Mouse (Mus musculus): ENCODE results near the gene Cope.

Cope gene

DNA sequence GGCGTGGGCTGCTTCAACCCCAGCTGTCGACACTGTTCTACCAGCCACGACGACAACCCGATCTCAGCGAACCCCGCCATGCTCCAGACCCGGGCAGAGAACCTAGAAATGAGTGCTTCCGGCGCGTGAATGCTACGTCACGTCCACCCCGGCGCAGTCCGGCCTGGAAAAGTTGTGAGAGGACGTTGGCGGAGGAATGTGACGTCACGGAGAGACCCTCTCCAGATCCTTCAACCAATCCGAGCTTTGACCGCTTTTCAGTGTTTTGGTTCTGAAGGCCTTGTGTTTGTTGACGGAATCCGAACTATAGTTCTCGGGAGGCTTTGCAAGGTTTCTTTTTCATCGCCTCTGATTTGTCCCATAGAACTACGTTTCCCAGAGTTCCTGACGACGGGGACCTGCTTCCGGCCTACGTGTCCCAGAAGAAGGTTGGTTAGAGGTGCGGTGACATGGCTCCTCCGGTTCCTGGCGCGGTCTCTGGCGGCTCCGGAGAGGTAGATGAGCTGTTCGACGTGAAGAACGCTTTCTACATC, at the start of gene Cope, which contains the start of gene Ddx49:
Gene Cope (plus strand): TSS at position 161 of the 533 bp plus-strand sequence.
Gene Ddx49 (minus strand): TSS at position 132 of the 533 bp plus-strand sequence.
- DNase-seq = peak; percentile 99

DNA sequence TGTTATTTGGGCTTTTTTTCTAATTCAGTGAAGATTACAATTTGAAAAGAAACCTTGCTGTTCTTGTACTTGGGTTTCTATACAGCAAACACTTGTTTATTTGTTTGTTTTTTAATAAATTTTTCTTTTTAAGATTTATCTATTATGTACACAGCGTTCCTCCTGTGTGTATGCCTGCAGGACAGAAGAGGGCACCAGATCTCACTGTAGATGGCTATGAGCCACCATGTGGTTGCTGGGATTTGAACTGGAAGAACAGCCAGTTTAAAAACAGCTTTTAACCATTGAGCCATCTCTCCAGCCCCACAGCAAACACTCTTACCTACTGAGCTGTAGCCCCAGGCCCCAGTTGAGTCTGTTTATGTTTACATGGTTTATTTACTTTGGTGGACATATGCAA, 47.7 kb upstream of the Cope start:
- DNase-seq = no peak

DNA sequence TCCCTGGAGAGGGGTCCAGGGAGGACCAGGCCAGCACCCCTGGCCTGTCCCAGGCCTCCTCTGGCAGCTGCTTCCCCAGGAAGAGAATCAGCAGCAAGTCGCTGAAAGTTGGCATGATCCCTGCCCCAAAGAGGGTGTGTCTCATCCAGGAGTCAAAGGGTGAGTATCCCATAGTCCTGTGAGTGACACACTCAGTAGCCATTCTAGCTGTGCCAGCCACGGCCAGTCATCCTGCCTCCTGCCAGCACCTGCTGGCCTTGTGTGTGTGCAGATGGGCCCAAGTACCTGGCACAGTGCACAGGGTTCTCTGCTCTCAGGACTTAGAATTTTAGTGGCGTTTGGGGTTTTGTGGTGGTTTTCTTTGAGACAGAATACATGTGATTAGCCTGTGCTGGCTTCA, 44.9 kb upstream of the Cope start:
- no peak for DNase-seq

DNA sequence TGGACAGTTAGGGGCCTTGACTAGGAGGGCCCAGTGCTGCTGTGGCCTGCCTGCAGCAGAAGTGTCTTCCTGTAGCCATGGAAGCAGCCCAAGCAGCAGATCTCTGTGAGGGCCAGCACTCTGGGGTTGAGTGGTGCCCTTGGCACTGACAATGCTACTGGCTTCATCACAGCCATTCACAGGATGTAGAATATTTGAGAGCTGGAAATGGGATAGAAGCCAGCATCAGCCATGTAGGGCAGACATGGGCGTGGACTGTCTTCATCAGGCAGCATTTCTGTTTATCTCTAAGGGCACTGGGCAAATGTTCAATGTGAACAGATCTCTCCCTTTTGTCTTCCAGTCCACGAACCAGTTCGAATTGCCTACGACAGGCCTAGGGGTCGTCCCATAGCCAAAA, 43.7 kb upstream of the Cope start:
- DNase-seq = peak; percentile 91

DNA sequence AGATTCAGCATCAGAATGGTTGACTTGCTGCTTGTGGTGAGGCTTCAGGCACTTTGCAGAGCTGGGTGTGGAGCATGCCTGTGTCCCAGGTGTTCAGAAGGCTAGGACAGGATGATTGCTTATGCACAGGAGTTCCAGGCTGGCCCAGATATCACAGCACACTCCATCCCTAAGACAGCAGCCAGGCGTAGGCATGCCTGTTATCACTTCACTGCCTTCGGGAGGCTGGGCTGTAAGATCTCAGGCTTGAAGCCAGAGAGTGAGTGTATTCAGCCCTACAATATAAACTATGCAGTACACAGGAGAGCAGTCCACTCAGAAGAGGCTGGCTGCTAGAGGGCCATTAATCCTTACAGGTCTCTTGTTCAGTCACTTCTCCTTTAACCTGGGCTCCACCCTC, 43.3 kb upstream of the Cope start:
- no peak for DNase-seq

DNA sequence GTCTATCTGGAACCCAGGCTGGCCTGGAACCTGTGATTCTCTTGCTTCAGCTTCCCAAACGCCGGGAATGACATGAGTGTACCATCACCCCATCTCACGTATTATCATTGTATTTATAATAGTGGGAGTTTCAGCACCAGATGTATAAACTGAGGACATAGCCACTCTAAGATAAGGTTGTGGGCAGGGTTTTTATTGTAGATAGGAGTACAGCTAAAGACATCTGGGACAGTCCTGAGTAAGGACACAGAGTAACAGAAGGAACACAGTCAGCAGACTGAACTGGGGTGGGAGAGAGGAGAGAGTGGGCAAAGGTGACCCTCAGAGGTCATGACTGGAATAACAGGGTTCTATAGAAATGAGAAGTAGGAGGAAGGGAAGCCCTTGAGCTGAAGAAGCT, 34.6 kb upstream of the Cope start:
- no peak for DNase-seq

DNA sequence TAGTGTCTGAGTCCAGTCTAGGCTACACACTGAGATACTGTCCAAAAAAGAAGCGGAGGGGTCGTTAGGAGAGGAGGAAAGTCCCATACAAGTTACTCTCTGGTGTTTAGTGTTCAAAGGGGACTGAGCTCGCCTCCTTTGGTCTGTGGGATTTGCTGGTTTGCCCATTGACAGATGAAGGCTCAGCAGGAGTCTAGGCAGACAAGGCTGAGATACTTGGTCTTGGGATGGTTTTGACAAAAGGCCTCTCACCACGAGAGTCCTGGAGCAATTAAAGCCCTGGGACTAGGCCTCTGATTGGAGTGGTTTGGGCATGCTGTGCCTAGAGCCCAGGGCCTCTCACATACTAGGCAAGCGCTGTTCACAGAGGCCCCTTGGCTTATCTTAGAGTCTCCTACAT, 34.0 kb upstream of the Cope start:
- no peak for DNase-seq

DNA sequence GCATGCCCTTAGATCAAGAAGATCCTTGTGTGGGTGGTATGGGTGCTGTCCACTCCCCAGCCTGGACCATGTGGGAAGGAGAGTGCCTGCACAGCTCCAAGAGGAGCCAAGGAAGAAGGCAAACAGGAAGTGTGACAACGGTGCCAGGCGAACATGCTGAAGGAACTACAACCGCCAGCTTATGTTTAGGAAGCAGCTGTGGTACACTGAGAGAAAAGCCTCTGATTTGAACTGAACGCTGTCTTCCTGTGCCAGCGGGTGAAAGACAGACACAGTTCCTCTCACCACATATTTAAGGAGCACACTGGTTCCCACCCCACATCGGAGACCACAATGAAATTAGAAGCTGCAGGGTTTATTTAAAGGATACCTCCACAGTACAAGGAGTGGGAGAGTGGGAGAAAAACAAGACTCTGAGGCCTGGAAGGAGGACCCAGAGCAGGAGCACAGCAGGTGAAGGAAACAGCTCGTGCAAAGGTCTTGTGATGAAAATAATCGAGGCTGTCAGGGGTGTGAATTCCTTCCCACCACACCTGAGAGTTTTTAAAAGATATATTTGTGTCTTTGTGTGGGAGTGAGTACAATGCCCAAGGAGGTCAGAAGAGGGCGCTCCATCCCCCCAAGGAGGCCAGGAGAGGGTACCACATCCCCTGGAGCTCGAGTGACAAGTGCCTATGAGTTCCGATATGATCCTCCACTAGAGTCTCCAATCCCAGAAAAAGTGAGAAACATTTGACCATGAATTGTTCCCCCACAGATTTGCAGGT, 33.3 kb upstream of the Cope start:
- no peak for DNase-seq

DNA sequence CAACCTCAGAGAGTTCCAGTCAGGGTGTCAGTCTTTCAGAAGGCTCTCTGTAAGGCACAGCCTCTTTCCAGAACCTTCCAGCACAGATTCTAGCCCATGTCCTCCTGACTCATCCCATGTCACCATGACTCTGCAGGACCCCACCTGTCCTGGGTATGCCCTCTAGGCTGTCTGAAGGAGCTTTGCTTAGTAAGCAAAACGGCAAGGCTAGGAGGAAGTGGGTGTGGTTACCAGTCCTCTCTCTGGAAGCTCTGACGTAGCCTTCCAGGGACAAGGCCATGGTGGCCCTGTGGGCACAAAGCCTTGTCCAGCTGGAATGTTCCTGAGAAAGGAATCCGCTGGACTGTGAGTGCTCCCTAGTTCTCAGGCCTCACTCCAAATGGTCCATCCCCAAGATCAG, 29.4 kb upstream of the Cope start:
- DNase-seq = peak; percentile 97

DNA sequence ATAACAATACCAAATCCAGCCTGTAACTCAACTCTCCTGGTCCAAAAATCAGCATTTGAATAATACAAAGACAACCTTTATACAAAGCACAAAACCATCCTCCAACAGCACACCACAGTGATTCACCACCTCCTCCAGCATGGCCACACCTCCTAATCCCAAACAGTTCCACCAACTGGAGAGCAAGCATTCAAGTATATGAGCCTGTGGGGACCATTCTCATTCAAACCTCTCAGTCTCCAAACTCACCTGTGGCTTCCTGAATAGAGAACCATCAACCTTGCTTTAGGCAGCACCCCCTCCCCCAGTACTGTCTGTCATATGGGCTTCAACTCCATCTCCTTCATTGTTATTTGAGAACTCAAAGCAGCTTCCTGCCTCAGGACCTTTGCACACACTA, 28.0 kb upstream of the Cope start:
- DNase-seq = no peak

DNA sequence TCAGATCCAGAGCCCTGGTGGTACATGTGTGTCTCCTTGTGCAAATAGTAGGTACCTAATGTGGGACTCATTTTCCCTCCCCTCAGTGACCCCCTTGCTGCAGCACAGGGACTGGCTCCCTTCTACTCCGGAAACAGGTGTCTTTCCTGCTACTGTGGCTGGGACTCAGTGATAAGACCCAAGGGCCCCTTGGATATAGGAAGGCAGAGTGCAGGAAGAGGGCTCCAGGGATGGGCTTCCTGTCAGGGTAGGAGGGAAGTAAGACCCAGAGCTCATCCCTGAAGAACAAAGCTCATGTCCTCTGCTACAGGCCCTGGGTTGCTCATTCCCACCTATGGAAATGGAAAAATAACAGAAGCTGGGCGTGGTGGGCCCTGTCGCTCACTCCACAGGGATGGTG, 25.8 kb upstream of the Cope start:
- peak; percentile 98 for DNase-seq

DNA sequence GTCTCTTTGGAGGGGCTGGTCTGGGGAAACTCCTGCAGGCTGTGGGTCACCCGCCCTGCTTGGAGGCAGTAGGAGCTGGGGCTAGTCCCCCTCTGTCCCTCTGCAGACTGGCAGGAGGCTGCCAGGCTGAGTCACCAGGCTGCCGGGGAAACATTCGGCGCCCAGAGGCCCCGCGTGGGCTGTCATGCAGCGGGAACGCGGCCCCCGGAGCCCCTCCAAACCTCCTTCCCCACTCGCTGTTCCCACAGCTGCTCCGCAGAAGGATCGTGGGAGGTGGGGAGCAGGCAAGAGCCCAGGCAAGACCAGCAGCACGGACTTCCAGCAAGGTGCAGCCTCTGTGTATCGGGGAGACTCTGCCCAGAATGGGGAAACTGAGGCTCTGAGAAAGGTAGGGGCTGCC, 24.1 kb upstream of the Cope start:
- DNase-seq = peak; percentile 91

DNA sequence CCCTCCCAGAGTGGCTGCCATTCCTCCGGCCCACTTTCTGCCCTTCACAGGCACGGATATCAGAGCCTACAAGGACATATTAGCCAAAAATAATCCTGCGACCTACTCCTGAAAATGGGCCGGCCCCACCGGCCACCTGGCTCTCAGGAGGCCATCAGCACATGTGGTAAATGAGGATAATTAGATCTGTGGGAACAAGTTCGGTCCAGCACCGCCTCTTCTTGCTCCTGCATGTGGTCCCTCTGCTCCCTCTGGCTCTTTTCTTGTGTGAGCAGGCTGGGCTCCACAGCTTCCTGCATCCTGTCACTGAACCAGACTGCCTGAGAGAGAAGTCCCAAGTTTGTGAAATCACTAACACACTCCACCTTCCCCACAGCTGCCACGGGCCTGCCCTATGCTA, 23.1 kb upstream of the Cope start:
- DNase-seq = peak; percentile 92

DNA sequence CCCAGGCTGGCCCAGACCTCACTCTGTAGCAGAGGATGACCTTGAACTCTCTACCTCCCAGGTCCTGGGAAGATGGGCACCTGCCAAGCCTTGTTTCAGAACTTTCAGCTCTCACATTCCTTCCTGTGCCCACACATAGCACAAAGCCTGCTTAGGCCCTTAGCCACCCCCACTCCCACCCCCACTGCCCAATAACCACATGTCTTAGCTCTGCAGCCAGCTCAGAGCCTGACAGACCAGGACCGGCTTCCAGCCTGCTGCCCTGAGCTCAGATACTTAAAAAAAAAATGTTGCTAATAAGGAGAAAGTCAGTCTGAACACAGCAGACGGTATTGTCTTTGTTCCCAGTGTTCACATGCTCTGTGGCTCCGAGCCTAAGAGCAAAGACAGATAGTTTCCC, 21.3 kb upstream of the Cope start:
- DNase-seq = peak; percentile 93

DNA sequence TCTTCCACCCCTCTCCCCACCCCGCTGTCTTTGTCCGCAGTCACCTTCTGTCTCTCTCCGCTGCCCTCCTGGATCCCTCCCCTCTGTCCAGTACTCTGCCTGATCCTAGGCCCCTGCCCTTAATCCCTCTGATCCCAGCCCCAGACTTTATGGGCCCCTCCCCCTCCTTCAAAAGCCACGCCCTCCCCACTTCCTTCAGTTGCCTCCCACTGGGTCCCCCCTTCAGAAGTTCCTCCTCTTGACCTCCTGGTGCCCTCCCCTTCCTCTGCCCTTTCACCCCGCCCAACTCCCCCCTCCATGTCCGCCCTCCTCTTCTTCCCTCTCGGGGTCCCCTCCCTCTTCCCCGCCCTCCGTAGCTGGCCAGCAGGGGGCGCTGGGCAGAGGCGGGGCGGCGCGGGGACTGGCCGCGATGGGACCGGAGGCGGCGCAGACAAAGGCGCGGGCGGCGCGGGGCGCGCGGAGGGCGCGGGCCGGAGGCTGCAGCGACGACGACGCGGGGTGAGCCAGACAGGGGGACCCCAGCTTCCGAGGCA, 19.6 kb upstream of the Cope start, which contains the start of gene Homer3:
Gene Homer3 (plus strand): TSS at position 225 of the 533 bp plus-strand sequence.
- peak; percentile 100 for DNase-seq

DNA sequence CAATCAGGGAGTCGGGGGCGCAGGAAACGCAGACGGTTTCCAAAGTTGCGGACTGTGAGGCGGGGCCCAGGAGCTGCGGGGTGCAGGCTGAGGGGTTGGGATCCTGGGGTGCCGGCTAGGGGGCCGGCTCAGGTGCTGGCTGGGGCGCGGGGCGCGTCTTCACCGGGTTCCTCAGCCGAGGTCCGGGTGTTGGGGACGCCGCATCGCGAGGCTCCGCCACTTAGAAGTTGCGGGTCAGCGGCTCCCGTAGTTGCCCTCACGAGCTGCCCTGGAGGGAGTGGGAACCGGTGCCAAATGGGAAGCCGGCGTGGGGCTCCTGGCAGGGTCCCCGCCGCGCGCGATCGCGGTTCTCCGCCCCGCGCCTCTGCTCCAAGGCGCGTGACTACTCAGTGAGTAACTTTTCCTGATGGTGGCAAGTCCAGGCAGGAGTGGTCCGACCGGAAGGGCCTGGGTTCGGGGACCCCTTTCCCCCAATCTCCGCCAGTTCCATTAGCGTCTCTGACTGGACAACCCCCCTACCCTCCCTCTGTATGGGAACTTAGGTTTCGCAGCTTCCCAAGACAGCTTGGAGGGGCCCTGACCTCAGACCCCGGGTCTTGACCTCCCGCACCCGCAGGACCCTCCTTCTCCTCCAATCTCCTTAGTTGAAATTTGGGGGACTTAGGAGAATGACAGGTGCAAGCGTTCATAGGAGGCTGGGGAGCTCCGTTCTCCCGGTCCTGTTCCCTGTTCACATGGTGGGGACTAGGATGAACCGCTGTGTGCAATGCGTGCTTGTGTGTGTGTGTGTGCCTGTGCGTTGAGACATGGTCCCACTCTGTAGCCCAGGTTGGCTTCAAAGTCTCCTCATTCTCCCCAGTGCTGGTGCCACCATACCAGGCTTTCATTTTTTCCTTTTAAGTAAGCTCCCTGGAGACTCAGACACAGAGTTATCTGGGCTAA, 18.9 kb upstream of the Cope start:
- no peak for DNase-seq

DNA sequence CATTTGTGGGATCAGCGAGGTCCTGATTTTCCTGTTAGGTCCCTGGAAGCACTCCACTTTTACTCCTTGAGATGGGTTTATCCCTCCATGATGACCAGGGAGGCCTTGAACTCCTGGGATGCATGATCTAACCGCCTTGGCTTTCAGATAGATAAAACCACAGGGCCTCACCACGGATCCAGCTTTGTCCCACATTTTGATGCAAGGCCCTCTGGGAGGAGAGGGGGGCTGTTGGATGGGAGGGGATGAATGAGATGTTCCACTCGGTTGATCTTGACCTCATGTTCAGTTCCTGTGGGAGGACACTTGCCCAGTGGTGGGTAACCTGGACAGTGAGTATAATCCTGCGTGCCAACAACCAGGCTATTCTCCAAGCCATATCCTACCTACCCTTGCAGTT, 17.9 kb upstream of the Cope start:
- DNase-seq = peak; percentile 90

DNA sequence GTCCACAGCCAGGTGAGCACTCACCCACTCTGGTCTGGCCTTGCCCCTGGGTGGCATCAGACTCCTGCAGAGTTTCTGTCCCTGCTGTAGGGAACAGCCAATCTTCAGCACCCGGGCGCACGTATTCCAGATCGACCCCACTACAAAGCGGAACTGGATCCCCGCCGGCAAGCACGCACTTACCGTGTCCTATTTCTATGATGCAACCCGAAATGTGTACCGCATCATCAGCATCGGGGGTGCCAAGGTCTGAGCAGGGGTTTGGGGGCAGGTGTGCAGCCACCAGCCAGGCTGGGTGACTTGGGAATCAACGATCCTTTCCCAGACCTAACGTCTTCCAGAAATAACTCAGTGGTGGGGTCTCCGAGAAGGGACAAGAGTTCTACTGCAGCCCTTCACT, 17.0 kb upstream of the Cope start:
- peak; percentile 93 for DNase-seq

DNA sequence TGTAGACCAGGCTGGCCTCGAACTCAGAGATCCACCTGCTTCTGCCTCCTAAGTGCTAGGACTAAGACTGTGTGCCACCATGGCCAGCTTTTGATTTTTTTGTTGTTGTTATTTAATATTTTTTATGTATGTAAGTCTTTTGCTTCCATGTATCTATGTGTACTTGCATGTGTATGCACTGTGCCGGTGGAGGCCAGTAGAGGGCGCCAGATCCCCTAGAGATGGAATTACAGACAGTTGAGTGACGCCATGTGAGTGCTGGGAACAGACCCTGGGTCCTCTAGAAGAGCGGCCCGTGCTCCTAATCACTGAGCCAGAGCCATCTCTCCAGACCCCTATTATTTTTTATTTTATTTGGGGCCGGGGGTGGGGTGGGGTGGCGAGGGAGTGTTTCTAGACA, 15.6 kb upstream of the Cope start:
- DNase-seq = no peak

DNA sequence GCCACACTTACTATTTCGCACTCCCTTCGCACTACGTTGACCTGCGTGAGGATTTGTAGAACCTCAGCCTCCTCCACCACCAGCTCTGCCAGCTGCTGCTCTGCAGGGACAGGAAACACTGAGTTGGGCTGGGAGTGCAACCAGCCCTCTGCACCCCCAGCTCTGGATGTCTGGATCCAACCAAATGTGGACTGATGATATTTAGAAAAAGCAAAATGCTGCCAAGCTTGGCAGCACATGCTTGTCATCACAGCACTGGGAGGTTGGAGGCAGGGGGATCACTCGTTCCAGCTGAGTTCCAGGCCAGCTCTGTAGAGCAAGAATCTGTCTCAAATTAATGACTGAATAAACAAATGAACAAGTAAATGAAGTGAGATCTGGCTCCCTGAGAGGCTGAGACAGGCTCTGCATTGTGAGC, 8.3 kb upstream of the Cope start:
- no peak for DNase-seq

DNA sequence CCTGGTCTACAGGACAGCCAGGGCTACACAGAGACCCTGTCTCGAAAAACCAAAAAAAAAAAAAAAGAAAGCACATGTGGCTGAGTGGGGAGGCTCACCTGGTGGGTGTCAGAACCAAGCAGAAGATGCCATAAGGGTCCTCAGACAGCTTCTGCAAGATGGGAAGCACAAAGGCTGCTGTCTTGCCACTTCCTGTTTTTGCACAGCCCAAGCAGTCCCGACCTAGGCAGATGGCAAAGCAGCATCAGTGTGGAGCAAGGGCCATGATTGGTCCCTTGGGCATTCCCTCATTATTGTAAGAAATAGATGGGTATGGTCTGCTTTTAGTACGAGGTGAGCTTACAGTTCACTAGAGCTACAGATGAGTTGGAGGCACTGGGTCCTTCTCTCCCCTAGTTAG, 1.4 kb upstream of the Cope start:
- DNase-seq = no peak

DNA sequence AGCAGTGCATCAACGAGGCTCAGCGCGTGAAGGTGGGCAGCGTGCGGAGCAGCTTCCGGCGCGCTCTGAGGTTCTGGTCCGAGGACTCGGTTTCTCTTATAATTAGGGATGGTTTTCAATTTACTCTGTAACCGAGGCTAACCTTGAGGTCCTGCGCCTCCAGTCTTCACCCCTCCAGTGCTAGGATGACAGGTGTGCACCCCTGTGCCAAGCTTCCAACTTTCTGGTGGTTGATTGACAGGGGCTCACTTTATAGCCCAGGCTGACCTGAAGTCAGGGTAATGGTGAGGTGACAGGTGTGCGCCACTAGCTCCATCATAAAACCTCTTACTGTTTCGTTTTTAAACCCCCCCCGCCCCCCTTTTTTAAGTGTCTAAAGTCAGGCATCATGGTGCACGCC, 583 bp downstream of the Cope start:
- DNase-seq = no peak

DNA sequence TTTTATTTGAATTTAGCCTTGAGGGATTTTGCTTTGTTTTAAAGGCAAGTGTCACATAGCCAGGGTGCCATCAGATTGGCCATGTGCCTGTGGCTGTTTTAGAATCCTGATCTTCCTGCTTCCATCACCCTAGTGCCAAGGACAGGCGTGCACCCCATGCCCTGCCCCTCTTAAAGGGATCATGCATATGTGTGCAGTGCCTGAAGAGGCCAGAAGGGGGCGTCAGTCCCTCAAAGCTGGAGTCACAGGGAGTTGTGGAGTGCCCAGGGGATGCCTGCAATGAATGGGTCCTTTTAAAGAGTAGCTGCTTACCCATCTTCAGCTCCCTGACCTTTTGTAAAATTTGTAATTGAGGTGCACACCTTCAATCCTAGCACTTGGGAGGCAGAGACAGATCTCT, 7.0 kb downstream of the Cope start:
- DNase-seq = no peak

All from heart, adult 11 months (tissue).